Mouse (Mus musculus) olfactory bulb, adult 2 months (tissue): ENCODE measurements around the gene Ccdc85b. TPM values are rescaled to one million over a fixed set of nuclear protein-coding genes. Genes with fewer than 3 reads are reported as not detected.
"Not testable (repeated sequence)": the region's sequence is repeated elsewhere in the genome, so short reads cannot be mapped to it uniquely, and the experiment has no call there.

ENCODE experiments used
- H3K27ac ChIP-seq: fragments of 200-500 bp; 2 replicates; pipeline ENCODE4 v1.5.1; 2012; ENCODE audit warnings: low read depth, low read length; ENCODE audit not compliant: insufficient read depth
- H3K4me1 ChIP-seq: fragments of 200-500 bp; 2 replicates; pipeline ENCODE4 v1.6.1; 2012; ENCODE audit warnings: low read length; ENCODE audit not compliant: control insufficient read depth, insufficient read depth
- H3K4me3 ChIP-seq: fragments of 200-500 bp; 2 replicates; pipeline ENCODE4 v1.5.1; 2012; ENCODE audit warnings: mild to moderate bottlenecking, low read depth, low read length, moderate library complexity; ENCODE audit not compliant: insufficient read depth
- CTCF ChIP-seq: fragments of 200-500 bp; IDR thresholded peaks from 2 replicates; pipeline ENCODE4 v1.5.1; 2012; ENCODE audit warnings: low read depth, mild to moderate bottlenecking, low read length, moderate library complexity; ENCODE audit not compliant: insufficient read depth
- POLR2A ChIP-seq: fragments of 200-500 bp; IDR thresholded peaks from 2 replicates; pipeline ENCODE4 v1.6.1; 2012; ENCODE audit warnings: mild to moderate bottlenecking, low read depth, low read length, moderate library complexity; ENCODE audit not compliant: insufficient read depth
- WGBS: fragments of 180-500 bp; shearing (Covaris S2); methylation state at CpG from one replicate; pipeline ENCODE4 v1.1.7; 2018; 5-methylcytosine and 5-hydroxymethylcytosine counted together
- polyA plus RNA-seq: library from polyadenylated mRNA; stranded (reverse); fragments of >200 nt; gene quantifications from 2 replicates; pipeline ENCODE4 v1.2.4, GENCODE M21; 2012; ENCODE audit warnings: low replicate concordance; ENCODE audit not compliant: missing spikeins, insufficient read depth, insufficient read length

The Ccdc85b gene
- polyA plus RNA-seq, 1 experiment = not detected

DNA sequence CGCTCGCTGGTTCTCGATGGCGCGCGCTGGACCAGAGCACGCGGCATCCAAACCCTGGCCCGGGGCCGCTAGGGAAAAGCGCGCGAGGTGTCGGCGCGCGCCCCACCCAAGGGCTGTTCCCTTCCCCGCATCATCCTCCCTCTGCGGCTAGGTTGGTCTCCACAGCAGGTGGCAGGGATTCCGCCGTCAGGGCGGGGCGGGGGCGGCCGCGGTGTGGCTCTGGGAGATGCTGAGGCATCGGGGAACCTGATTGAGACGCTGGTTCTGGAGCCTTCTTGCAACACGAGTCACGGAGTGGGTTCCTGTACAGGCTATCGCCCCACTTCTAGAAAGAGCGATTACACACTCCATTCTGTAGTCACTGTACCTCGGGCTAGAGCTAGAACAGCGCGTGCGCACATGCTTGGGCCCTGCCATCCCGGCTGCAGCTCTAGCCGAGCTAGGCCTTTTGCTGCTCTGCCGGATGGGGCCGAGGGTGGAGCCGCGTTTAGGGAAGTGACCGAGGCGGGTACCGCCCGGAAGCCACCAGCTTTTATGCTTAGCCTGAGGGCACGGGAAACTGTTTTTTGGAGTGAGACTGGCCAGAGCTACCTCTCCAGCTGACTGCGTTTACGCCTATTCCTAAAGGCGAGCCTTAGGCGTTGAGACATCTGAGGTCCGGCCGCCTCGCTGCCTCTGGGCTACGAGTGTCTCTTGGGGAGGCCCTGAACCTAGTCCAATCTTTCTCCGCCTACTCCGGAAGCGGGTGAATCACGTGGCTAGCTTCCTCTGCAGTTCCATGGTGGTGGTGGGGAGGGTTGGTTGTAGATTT, 33.4 kb upstream of the Ccdc85b start:
- TF ChIP-seq CTCF (no peak), POLR2A (0 out of 2 replicates have a peak, but pooled peaks have one; percentile 36)
- H3K27ac ChIP-seq = peak overlapping the region; percentile 92
- WGBS = under 1% methylated on average over 59 of the region's 59 CpGs
- H3K4me1 ChIP-seq = peaks cover 29% of the 10 kb centered on the region
- H3K4me3 ChIP-seq = peak overlapping the region; percentile 83

DNA sequence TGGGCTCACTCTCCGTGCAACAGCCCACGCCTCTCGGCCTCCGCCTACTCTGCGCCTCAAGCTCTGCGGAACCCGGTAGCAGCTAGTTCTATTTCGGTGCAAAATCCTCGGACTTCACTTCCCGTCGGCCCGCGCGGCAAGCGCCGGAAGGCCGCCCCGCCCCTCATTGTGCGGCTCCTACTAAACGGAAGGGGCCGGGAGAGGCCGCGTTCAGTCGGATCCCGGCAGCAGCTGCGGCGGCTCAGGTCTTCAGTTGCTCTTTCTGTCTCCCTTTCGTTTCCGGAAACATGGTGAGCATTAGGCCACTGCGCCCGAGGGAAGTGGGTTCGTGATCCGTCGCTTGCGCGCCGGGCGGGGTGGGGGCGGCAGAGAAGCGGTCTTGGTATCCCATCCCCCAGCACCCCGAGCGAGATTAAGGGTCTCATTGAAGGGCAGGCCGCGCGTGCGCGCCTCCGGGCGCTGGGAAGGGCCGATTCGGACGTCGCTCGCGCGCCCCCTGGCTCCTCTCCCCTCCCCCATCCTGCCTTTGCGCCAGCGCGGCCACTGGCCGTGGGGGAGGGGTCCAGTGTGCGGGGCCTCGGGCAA, 32.7 kb upstream of the Ccdc85b start, which contains the start of gene Cfl1:
Gene Cfl1 (plus strand): TSS at position 143 of the 585 bp plus-strand sequence.
- peak within 1 kb of the TSS; percentile 83 for H3K4me3 ChIP-seq
- peaks cover 29% of the 10 kb centered on the region for H3K4me1 ChIP-seq
- 0 out of 2 replicates have a peak, but pooled peaks have one; percentile 6 for TF ChIP-seq CTCF
- TF ChIP-seq POLR2A = peak; percentile 99
- peak within 1 kb of the TSS; percentile 100 for H3K27ac ChIP-seq
- WGBS = under 1% methylated on average over 62 of the region's 62 CpGs

DNA sequence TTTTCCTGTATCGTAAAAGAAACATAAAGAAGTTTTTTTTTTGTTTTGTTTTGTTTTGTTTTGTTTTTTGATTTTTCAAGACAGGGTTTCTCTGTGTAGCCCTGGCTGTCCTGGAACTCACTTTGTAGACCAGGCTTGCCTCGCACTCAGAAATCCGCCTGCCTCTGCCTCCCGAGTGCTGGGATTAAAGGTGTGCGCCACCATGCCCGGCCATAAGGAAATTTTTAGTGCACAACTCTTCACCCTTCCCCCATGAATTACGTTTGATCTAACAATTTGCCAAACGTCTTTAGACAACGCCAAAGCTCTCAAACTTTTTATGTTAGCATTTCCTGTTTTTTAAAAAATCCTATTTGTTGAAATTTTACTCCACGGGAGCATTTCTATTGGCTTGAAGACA, 32.0 kb upstream of the Ccdc85b start:
- WGBS = 21% methylated on average over 10 of the region's 10 CpGs
- not testable (repeated sequence) for H3K4me3 ChIP-seq
- H3K4me1 ChIP-seq = peaks cover 29% of the 10 kb centered on the region
- H3K27ac ChIP-seq = peak overlapping the region; percentile 32; the same call in 1 of the 2 replicates

DNA sequence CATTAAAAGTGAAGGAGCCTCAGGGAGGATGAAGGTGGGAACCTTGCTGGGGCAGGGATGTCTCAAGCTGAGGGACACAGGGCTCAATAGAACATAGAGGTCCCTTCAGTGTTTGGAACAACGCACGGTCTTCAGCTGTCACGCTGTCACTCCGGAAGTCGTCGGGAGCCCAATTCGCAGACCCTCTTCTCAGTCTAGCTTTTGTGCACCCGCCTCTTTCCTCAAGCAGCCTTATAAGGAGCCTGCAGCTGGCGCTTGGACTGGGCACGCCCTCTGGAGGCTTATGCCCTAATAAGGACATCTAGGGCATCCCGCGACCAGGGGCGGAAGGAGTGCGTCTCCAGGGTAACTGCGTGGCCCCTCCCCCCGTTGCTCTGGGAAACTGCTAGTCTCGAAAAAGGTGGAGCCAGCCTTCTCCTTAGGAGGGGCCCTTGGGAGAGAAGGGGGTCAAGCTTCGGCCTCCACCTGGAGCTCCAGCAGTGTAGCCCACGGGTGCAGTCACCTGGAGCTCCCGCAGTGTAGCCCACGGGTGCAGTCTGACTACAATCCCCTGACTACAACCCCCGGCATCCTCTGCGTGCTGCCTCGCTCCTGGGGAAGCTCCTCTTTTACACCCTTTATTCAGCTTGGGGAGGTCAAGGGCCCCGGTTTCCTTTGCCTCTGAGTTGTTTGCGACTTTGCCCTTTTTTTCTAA, 31.3 kb upstream of the Ccdc85b start:
- peak overlapping the region; percentile 100 for H3K27ac ChIP-seq
- under 1% methylated on average over 26 of the region's 26 CpGs for WGBS
- 0 out of 2 replicates have a peak, but pooled peaks have one; percentile 12 for TF ChIP-seq CTCF
- TF ChIP-seq POLR2A = peak; percentile 33

DNA sequence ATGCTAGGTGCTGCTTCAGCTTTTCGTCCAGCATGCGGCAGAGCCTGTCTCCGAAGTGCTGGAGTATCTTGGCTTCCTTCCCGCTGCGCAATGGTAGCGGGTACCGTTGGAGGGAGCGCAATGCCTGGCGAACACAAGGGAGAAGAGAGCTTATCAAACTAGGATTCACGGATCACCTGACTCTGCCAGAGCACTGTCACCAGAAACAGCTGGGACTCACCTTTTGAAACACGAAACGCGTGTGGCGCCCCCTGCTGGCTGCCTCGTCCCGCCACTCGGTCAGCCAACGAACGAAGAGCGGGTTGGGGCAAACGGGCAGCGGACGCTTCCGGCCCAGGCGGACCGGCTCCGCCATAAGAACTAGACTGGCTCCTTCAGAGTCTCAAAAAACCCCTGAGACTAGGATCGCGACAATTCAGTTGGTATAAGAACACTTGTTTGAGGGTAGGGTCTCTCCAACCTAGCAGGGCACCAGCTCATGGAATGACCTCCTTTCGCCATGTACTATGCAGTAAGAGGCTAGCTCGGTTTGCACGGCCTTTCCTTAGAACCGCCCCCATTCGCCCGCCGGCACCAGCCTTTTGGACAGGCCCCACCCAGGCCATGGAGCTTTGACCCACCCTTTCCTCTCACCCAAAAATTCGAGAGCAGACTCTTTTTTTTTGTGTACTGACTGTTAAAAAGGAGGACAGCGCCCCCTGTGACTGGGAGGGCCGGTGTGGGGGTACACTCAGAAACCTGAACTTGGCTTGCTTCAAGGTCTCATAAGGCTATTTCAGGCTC, 30.3 kb upstream of the Ccdc85b start, which contains the start of gene Mus81:
Gene Mus81 (minus strand): TSS at position 635 of the 783 bp plus-strand sequence.
- peak within 1 kb of the TSS; percentile 78 for H3K4me3 ChIP-seq
- 0% methylated on average over 39 of the region's 39 CpGs for WGBS
- peaks cover 23% of the 10 kb centered on the region for H3K4me1 ChIP-seq
- TF ChIP-seq POLR2A (peak; percentile 57), CTCF (peak; percentile 97)
- H3K27ac ChIP-seq = peak within 1 kb of the TSS; percentile 100

More for the DNA sequence above, 31.3 kb upstream of the Ccdc85b start:
- peak overlapping the region; percentile 68 for H3K4me3 ChIP-seq
- H3K4me1 ChIP-seq = peaks cover 29% of the 10 kb centered on the region

DNA sequence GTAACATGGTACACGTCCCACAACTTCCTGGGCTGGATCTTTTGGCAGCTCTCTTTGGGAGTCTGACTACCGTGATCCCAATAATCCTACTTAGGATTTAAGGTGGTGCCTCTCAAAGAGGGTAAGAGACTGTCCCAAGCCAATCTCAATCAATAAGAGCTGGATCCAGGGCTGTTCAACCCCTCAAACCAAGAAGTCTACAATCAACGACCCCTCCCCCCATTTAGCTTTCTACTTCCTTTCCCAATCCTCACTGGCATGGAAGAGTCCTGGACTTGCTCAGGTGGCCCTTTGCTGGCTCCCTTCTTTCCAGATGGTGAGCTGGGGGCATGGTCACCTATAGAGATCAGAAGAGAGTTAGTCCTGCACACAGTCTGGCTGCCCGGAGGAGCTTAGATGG, 29.1 kb upstream of the Ccdc85b start:
- no peak for TF ChIP-seq CTCF
- no peak for TF ChIP-seq POLR2A
- peaks cover 17% of the 10 kb centered on the region for H3K4me1 ChIP-seq
- no peak overlapping the region for H3K4me3 ChIP-seq
- 78% methylated on average over 4 of the region's 4 CpGs for WGBS
- H3K27ac ChIP-seq = no peak overlapping the region

DNA sequence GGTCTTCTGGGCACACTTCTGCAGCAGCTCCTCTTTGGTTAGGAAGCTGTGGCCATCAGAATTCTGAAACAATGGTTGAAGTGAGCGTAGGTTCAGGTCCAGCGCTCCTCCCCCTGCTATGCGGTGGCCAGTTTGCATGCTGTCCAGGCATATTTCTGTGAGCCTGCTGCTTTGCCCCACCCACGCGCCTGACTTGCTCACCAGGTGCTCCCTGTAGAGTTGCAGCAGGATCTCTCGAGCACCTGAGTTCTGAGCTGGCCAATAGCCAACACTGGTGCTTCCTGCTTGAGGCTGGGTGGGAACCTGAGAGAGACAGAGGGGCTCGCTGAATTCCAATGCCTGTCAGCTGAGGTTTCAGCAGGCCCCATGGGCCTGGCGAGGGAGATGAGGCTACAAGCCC, 28.6 kb upstream of the Ccdc85b start:
- 83% methylated on average over 8 of the region's 8 CpGs for WGBS
- Histone ChIP-seq H3K4me1 (peaks cover 17% of the 10 kb centered on the region), H3K4me3 (no peak overlapping the region), H3K27ac (no peak overlapping the region)
- TF ChIP-seq CTCF = no peak
- TF ChIP-seq POLR2A = no peak

DNA sequence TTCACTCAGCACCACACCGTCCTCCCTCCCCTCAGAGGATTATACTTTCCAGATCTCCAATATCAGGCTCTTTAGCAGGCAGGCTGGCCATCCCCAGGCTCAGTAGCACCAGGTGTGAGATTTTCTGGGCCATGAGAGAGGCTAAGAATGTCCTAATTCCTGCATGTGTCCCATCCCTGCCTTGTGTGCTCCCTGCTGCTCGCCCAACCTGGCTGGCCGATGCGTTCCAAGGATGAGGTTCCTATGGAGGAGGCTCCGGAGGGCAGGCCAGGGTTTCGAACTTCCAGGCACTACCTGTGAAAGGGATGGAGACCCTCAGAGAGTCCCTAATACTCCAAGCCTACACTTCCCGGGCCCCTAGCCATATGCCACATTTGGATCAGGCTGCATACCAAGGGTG, 28.1 kb upstream of the Ccdc85b start:
- Histone ChIP-seq H3K4me3 (no peak overlapping the region), H3K27ac (no peak overlapping the region), H3K4me1 (peaks cover 17% of the 10 kb centered on the region)
- WGBS = 96% methylated on average over 7 of the region's 7 CpGs
- TF ChIP-seq CTCF = no peak
- no peak for TF ChIP-seq POLR2A
